ENCODE assay signal across 8 mouse cellular contexts in genomic region chr6:51508750-51509648, GRCm38 (mm10). TPM values are rescaled to one million over a fixed set of nuclear protein-coding genes. Genes with fewer than 3 reads are reported as not detected.
A peak's percentile ranks its signal among the peaks of the same experiment; 100 is the strongest.
DNase-seq lines count a peak whose midpoint lies in the region; ATAC-seq lines count a peak whose summit lies in the region.

No protein-coding gene starts in this region.

- intact Hi-C loops in left cerebral cortex, postnatal 4 days (cut with DNase I) = no loop called here

- no peaks in the 10 kb centered on the region for H3K36me3 ChIP-seq in intestine, embryonic 16.5 days (ENCODE audit: control insufficient read depth, insufficient read depth, low read length)
- H3K36me3 ChIP-seq in midbrain, embryonic 11.5 days (ENCODE audit: control insufficient read depth, insufficient read depth, low read length) = no peaks in the 10 kb centered on the region

- peak overlapping the region; percentile 43 for H3K4me2 ChIP-seq in intestine, embryonic 16.5 days (ENCODE audit: low read depth, low read length)
- H3K4me2 ChIP-seq in midbrain, embryonic 11.5 days = peak overlapping the region; percentile 37; the same call in 1 of the 2 replicates

- no peaks in the 10 kb centered on the region for H3K9me3 ChIP-seq in intestine, embryonic 16.5 days (ENCODE audit: control insufficient read depth, low read length)
- H3K9me3 ChIP-seq in midbrain, embryonic 11.5 days (ENCODE audit: control insufficient read depth, low read length) = no peaks in the 10 kb centered on the region

- no peaks in the 10 kb centered on the region for H3K4me1 ChIP-seq in intestine, embryonic 16.5 days (ENCODE audit: control insufficient read depth, insufficient read depth, low read length)
- no peaks in the 10 kb centered on the region for H3K4me1 ChIP-seq in midbrain, embryonic 11.5 days (ENCODE audit: control insufficient read depth, insufficient read depth, low read length)

- ATAC-seq in intestine, embryonic 16.5 days = no peak
- ATAC-seq in midbrain, embryonic 11.5 days (ENCODE audit: low FRiP score) = no peak
- no peak for ATAC-seq in erythroblast, adult 5-6 weeks (replicated peaks; ENCODE audit: low FRiP score, poor library complexity, severe bottlenecking)

- H3K27me3 ChIP-seq in intestine, embryonic 16.5 days (replicated peaks; ENCODE audit: control insufficient read depth, insufficient read depth, low read length) = no peaks in the 10 kb centered on the region
- H3K27me3 ChIP-seq in midbrain, embryonic 11.5 days (ENCODE audit: control insufficient read depth, insufficient read depth, low read length) = no peaks in the 10 kb centered on the region

- WGBS in intestine, embryonic 16.5 days = 26% methylated on average over 18 of the region's 18 CpGs
- 32% methylated on average over 18 of the region's 18 CpGs for WGBS in midbrain, embryonic 11.5 days

- H3K4me3 ChIP-seq in intestine, embryonic 16.5 days (ENCODE audit: low read length) = peak overlapping the region; percentile 16; the same call in 1 of the 2 replicates
- H3K4me3 ChIP-seq in midbrain, embryonic 11.5 days (ENCODE audit: low read depth, low read length) = peak overlapping the region; percentile 6; the same call in 1 of the 2 replicates

- H3K9ac ChIP-seq in intestine, embryonic 16.5 days (ENCODE audit: low read depth, low read length) = 0 out of 2 replicates have a peak overlapping the region, but pooled peaks have one; percentile 17
- peak overlapping the region; percentile 39 for H3K9ac ChIP-seq in midbrain, embryonic 11.5 days (ENCODE audit: low read length)

- DNase-seq in adrenal gland, adult 8-10 months = peak; percentile 33
- peak; percentile 89 for DNase-seq in embryo, embryonic 10.5 days (ENCODE audit: low spot score)
- peak; percentile 47 to 74 for DNase-seq in gastrocnemius, postnatal 4 days (ENCODE audit: low spot score in 2 of 2)
- DNase-seq in left cerebral cortex, postnatal 4 days = peak; percentile 77
- DNase-seq in midbrain, embryonic 11.5 days (ENCODE audit: low spot score, missing footprints) = peak; percentile 96
- peak; percentile 71 for DNase-seq in skeletal muscle tissue, adult 2 months (ENCODE audit: low read depth, low spot score)

- no peak overlapping the region for H3K27ac ChIP-seq in intestine, embryonic 16.5 days (ENCODE audit: low read length)
- H3K27ac ChIP-seq in midbrain, embryonic 11.5 days (ENCODE audit: low read depth, low read length) = no peak overlapping the region

RNA-seq across cellular contexts. Expression of gene Snx10, which starts 14.7 kb away (rescaled TPM):
- 10 to 100 TPM; 16.9 to 27.5 (median 24.6) TPM for total RNA-seq in adrenal gland, adult 8-10 months (2022)
- 1 to 10 TPM; 4.9 to 5.0 TPM for total RNA-seq in gastrocnemius, postnatal 4 days (2021)
- polyA plus RNA-seq in intestine, embryonic 16.5 days (2015; fragmentation: Nextera tagmentation; extraction: Ambion mirVana) = 11.3 and 12.1 TPM in 2 replicates
- 10 to 100 TPM; 89.6 to 97.9 TPM for total RNA-seq in left cerebral cortex, postnatal 4 days (2021)
- 52.0 and 53.4 TPM in 2 replicates for polyA plus RNA-seq in midbrain, embryonic 11.5 days (2014; fragmentation: Nextera tagmentation; extraction: Ambion mirVana)
- total RNA-seq in erythroblast, adult 5-6 weeks (2015; ENCODE audit: low replicate concordance) = 17.8 and 21.7 TPM in 2 replicates
- 14.5 and 15.3 TPM in 2 replicates for total RNA-seq in erythroblast, adult 5-6 weeks (2017; ENCODE audit: low replicate concordance)

RNA-seq across cellular contexts. Expression of gene Cbx3, which starts 38.8 kb away (rescaled TPM):
- 10 to 100 TPM; 82.2 to 95.1 (median 92.7) TPM for total RNA-seq in adrenal gland, adult 8-10 months (2022)
- total RNA-seq in gastrocnemius, postnatal 4 days (2021) = 100 to 1,000 TPM; 119 to 130 TPM
- polyA plus RNA-seq in intestine, embryonic 16.5 days (2015; fragmentation: Nextera tagmentation; extraction: Ambion mirVana) = 266 and 290 TPM in 2 replicates
- total RNA-seq in left cerebral cortex, postnatal 4 days (2021) = 100 to 1,000 TPM; 209 to 222 TPM
- polyA plus RNA-seq in midbrain, embryonic 11.5 days (2014; fragmentation: Nextera tagmentation; extraction: Ambion mirVana) = 757 and 781 TPM in 2 replicates
- total RNA-seq in erythroblast, adult 5-6 weeks (2015; ENCODE audit: low replicate concordance) = 84.6 and 122 TPM in 2 replicates
- total RNA-seq in erythroblast, adult 5-6 weeks (2017; ENCODE audit: low replicate concordance) = 119 and 148 TPM in 2 replicates

RNA-seq across cellular contexts. Expression of gene Hnrnpa2b1, which starts 39.3 kb away (rescaled TPM):
- total RNA-seq in adrenal gland, adult 8-10 months (2022) = 100 to 1,000 TPM; 423 to 743 (median 588) TPM
- total RNA-seq in gastrocnemius, postnatal 4 days (2021) = 100 to 1,000 TPM; 490 to 525 TPM
- polyA plus RNA-seq in intestine, embryonic 16.5 days (2015; fragmentation: Nextera tagmentation; extraction: Ambion mirVana) = 1,302 and 1,450 TPM in 2 replicates
- 100 to 1,000 TPM; 795 to 816 TPM for total RNA-seq in left cerebral cortex, postnatal 4 days (2021)
- 1,654 and 1,893 TPM in 2 replicates for polyA plus RNA-seq in midbrain, embryonic 11.5 days (2014; fragmentation: Nextera tagmentation; extraction: Ambion mirVana)
- 435 and 484 TPM in 2 replicates for total RNA-seq in erythroblast, adult 5-6 weeks (2015; ENCODE audit: low replicate concordance)
- 397 and 928 TPM in 2 replicates for total RNA-seq in erythroblast, adult 5-6 weeks (2017; ENCODE audit: low replicate concordance)

Comparison
In these comparisons a context has a peak if more than half of its experiments do, and no peak if none do; other contexts are left out.
1. DNase-seq: peak in every context shown above with its lines; median percentile 96 in midbrain, embryonic 11.5 days; 89 in embryo, embryonic 10.5 days; 77 in left cerebral cortex, postnatal 4 days; 71 in skeletal muscle tissue, adult 2 months; 60 in gastrocnemius, postnatal 4 days; 33 in adrenal gland, adult 8-10 months.